ENCODE assay signal across 16 mouse cellular contexts in genomic region chr6:83352666-83353410, GRCm38 (mm10). TPM values are rescaled to one million over a fixed set of nuclear protein-coding genes. Genes with fewer than 3 reads are reported as not detected.
A peak's percentile ranks its signal among the peaks of the same experiment; 100 is the strongest.
DNase-seq lines count a peak whose midpoint lies in the region; ATAC-seq lines count a peak whose summit lies in the region.
"Had no signal": no experiment of that assay in that cellular context is flagged by ENCODE, and none has a peak within 500 bp of the region (broad histone marks: within the 10 kb centered on the region; RNA-seq: fewer than 3 reads in every experiment).

No protein-coding gene starts in this region.

- no peaks in the 10 kb centered on the region for H3K9me3 ChIP-seq in embryonic facial prominence, embryonic 11.5 days (replicated peaks; ENCODE audit: control insufficient read depth, low read length)
- no peaks in the 10 kb centered on the region for H3K9me3 ChIP-seq in embryonic facial prominence, embryonic 10.5 days
- H3K9me3 ChIP-seq in liver, embryonic 12.5 days (replicated peaks), result no peaks in the 10 kb centered on the region
- H3K9me3 ChIP-seq: heart, embryonic 15.5 days; kidney, embryonic 15.5 days; midbrain, embryonic 13.5 days had no signal

- 90% methylated on average over 24 of the region's 24 CpGs for WGBS in embryonic facial prominence, embryonic 11.5 days
- WGBS in embryonic facial prominence, embryonic 10.5 days, result 94% methylated on average over 24 of the region's 24 CpGs
- WGBS in liver, embryonic 12.5 days (ENCODE audit: insufficient replicate concordance), result 88% methylated on average over 24 of the region's 24 CpGs

- H3K4me3 ChIP-seq in embryonic facial prominence, embryonic 11.5 days (ENCODE audit: low read depth, low read length), result no peak overlapping the region
- H3K4me3 ChIP-seq in embryonic facial prominence, embryonic 10.5 days, result no peak overlapping the region
- peak overlapping the region; percentile 83 for H3K4me3 ChIP-seq in liver, embryonic 12.5 days
- H3K4me3 ChIP-seq: gastrocnemius, adult 2 months; heart, embryonic 15.5 days; kidney, embryonic 15.5 days; midbrain, embryonic 13.5 days had no signal

- peak overlapping the region; percentile 18; the same call in 1 of the 2 replicates for H3K9ac ChIP-seq in embryonic facial prominence, embryonic 11.5 days (replicated peaks; ENCODE audit: low read length)
- peak overlapping the region; percentile 95 for H3K9ac ChIP-seq in liver, embryonic 12.5 days
- H3K9ac ChIP-seq: heart, embryonic 15.5 days; kidney, embryonic 15.5 days; midbrain, embryonic 13.5 days had no signal

- no peak for ATAC-seq in embryonic facial prominence, embryonic 11.5 days (replicated peaks; ENCODE audit: insufficient number of reproducible peaks, low FRiP score, low TSS enrichment, low read depth)
- ATAC-seq in liver, embryonic 12.5 days, result no peak
- ATAC-seq: hindbrain, postnatal 0 days; midbrain, embryonic 13.5 days had no signal

- peaks cover 3% of the 10 kb centered on the region for H3K36me3 ChIP-seq in embryonic facial prominence, embryonic 11.5 days (replicated peaks; ENCODE audit: control insufficient read depth, insufficient read depth, low read depth, low read length)
- H3K36me3 ChIP-seq in embryonic facial prominence, embryonic 10.5 days (replicated peaks), result peaks cover 61% of the 10 kb centered on the region
- H3K36me3 ChIP-seq in liver, embryonic 12.5 days, result peaks cover 73% of the 10 kb centered on the region

- DNase-seq in embryonic facial prominence, embryonic 11.5 days (ENCODE audit: low spot score), result no peak
- DNase-seq in embryonic facial prominence, embryonic 10.5 days (ENCODE audit: low spot score), result no peak
- peak; percentile 61 for DNase-seq in left cerebral cortex, postnatal 4 days
- no peak for DNase-seq in left cerebral cortex, adult 9 months (ENCODE audit: low spot score in 2 of 2)
- peak; percentile 97 for DNase-seq in cerebellum, adult 11-12 months
- no peak for DNase-seq in thymus, postnatal 36 days
- no peak for DNase-seq in B cell, adult 2 months
- DNase-seq: adrenal gland, postnatal 25 days; gastrocnemius, adult 2 months; lung, postnatal 14 days; thymus, adult 18-20 months had no signal

- no peak overlapping the region for H3K27ac ChIP-seq in embryonic facial prominence, embryonic 11.5 days (replicated peaks; ENCODE audit: low read depth, low read length)
- H3K27ac ChIP-seq in embryonic facial prominence, embryonic 10.5 days (replicated peaks), result no peak overlapping the region
- H3K27ac ChIP-seq in liver, embryonic 12.5 days, result peak overlapping the region; percentile 98
- H3K27ac ChIP-seq: gastrocnemius, adult 2 months; heart, embryonic 15.5 days; hindbrain, postnatal 0 days; kidney, embryonic 15.5 days; midbrain, embryonic 13.5 days had no signal

- H3K27me3 ChIP-seq in embryonic facial prominence, embryonic 11.5 days (ENCODE audit: control insufficient read depth, insufficient read depth, low read length), result no peaks in the 10 kb centered on the region
- H3K27me3 ChIP-seq in embryonic facial prominence, embryonic 10.5 days (replicated peaks; ENCODE audit: low read depth, poor library complexity, severe bottlenecking), result no peaks in the 10 kb centered on the region
- H3K27me3 ChIP-seq in liver, embryonic 12.5 days (replicated peaks), result no peaks in the 10 kb centered on the region
- H3K27me3 ChIP-seq: heart, embryonic 15.5 days; kidney, embryonic 15.5 days; midbrain, embryonic 13.5 days had no signal

- intact Hi-C loops in left cerebral cortex, postnatal 4 days (cut with DNase I), result no loop called here

- peaks cover 2% of the 10 kb centered on the region; the same call in 1 of the 2 replicates for H3K4me1 ChIP-seq in embryonic facial prominence, embryonic 11.5 days (ENCODE audit: control insufficient read depth, insufficient read depth, low read length)
- H3K4me1 ChIP-seq in embryonic facial prominence, embryonic 10.5 days, result peaks cover 26% of the 10 kb centered on the region
- peaks cover 81% of the 10 kb centered on the region for H3K4me1 ChIP-seq in liver, embryonic 12.5 days

- H3K4me2 ChIP-seq in embryonic facial prominence, embryonic 11.5 days (ENCODE audit: low read depth, low read length), result no peak overlapping the region
- H3K4me2 ChIP-seq in liver, embryonic 12.5 days, result peak overlapping the region; percentile 76
- H3K4me2 ChIP-seq: heart, embryonic 15.5 days; kidney, embryonic 15.5 days; midbrain, embryonic 13.5 days had no signal

RNA-seq across cellular contexts. Expression of gene Bola3, which starts 3.9 kb away (rescaled TPM):
- 142 and 144 TPM in 2 replicates for polyA plus RNA-seq in embryonic facial prominence, embryonic 11.5 days (2014; fragmentation: Nextera tagmentation; extraction: Ambion mirVana)
- polyA plus RNA-seq in embryonic facial prominence, embryonic 10.5 days (2016; fragmentation: Nextera tagmentation; extraction: Ambion mirVana), result 149 and 153 TPM in 2 replicates
- 10 to 100 TPM; 16.4 to 21.0 TPM for total RNA-seq in left cerebral cortex, postnatal 4 days (2021)
- polyA plus RNA-seq in liver, embryonic 12.5 days (2016; fragmentation: Nextera tagmentation; extraction: Ambion mirVana), result 314 and 322 TPM in 2 replicates

RNA-seq across cellular contexts. Expression of gene Mob1a, which starts 27.0 kb away (rescaled TPM):
- polyA plus RNA-seq in embryonic facial prominence, embryonic 11.5 days (2014; fragmentation: Nextera tagmentation; extraction: Ambion mirVana), result 80.0 and 85.7 TPM in 2 replicates
- 60.2 and 62.4 TPM in 2 replicates for polyA plus RNA-seq in embryonic facial prominence, embryonic 10.5 days (2016; fragmentation: Nextera tagmentation; extraction: Ambion mirVana)
- total RNA-seq in left cerebral cortex, postnatal 4 days (2021), result 10 to 100 TPM; 20.4 to 21.9 TPM
- 58.6 and 59.9 TPM in 2 replicates for polyA plus RNA-seq in liver, embryonic 12.5 days (2016; fragmentation: Nextera tagmentation; extraction: Ambion mirVana)

RNA-seq across cellular contexts. Expression of gene Mthfd2, which starts 27.1 kb away (rescaled TPM):
- polyA plus RNA-seq in embryonic facial prominence, embryonic 11.5 days (2014; fragmentation: Nextera tagmentation; extraction: Ambion mirVana), result 58.7 and 59.7 TPM in 2 replicates
- 62.6 and 71.5 TPM in 2 replicates for polyA plus RNA-seq in embryonic facial prominence, embryonic 10.5 days (2016; fragmentation: Nextera tagmentation; extraction: Ambion mirVana)
- 10 to 100 TPM; 17.3 to 17.5 TPM for total RNA-seq in left cerebral cortex, postnatal 4 days (2021)
- 112 and 114 TPM in 2 replicates for polyA plus RNA-seq in liver, embryonic 12.5 days (2016; fragmentation: Nextera tagmentation; extraction: Ambion mirVana)

Comparison
In these comparisons a context has a peak if more than half of its experiments do, and no peak if none do; other contexts are left out.
1. DNase-seq: peak in left cerebral cortex, postnatal 4 days (single experiment) and cerebellum, adult 11-12 months (single experiment); none in embryonic facial prominence, embryonic 11.5 days (single experiment), embryonic facial prominence, embryonic 10.5 days (single experiment), left cerebral cortex, adult 9 months (0 of 2), thymus, postnatal 36 days (0 of 2) and B cell, adult 2 months (0 of 2).